Mouse (Mus musculus): ENCODE results near the gene Nup210l.

DNA sequence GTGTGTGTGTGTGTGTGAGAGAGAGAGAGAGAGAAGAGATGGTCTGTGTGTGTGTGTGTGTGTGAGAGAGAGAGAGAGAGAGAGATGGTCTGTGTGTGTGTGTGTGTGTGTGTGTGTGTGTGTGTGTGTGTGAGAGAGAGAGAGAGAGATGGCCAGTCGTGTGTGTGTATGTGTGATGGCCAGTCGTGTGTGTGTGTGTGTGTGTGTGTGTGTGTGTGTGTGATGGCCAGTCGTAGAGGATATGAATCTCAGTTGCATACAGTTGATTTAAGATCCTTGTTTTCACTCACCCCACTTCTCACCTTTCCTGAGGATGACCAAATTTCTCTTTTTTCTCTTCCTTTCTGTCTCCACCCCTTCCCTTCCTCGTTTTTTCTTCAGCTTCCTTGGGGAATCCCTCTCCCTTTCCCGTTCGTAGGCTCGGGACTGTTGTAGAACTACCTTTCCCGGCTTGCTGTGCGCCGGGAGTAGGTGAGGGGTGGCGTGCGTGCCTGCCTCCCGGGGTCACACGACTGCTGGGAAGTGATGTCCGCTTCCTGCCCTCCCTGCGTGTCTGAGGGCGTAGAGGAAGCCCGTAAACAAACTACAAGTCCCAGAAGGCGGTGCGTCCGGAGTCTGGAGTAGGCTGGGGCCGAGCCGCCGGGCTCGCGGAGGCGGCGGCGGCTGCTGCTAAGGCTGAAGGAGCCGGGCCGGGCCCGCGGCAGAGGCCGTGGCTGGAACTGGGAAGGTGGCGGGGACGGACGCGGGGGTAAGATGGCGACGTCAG, 149.9 kb downstream of the Nup210l start, which contains the start of gene Crtc2:
- TF ChIP-seq CTCF (IDR thresholded peaks at IDR 0.05; ENCODE audit: low read depth) (no peak), EP300 (IDR thresholded peaks at IDR 0.05; ENCODE audit: low read depth) (no peak)
